Mouse (Mus musculus): Measurements from ENCODE around the gene Olfr1410. TPM values are rescaled to one million over a fixed set of nuclear protein-coding genes. Genes with fewer than 3 reads are reported as not detected.

The Olfr1410 gene
- total RNA-seq, 1 experiment from 2014 or later: not detected

- ATAC-seq (ENCODE audit: extremely low read depth, insufficient number of reproducible peaks, low FRiP score, poor library complexity, severe bottlenecking): no peak
These were observed 32.1 kb downstream of the Olfr1410 start for GRCm38 (mm10) chr1:92637501-92638172.

DNA sequence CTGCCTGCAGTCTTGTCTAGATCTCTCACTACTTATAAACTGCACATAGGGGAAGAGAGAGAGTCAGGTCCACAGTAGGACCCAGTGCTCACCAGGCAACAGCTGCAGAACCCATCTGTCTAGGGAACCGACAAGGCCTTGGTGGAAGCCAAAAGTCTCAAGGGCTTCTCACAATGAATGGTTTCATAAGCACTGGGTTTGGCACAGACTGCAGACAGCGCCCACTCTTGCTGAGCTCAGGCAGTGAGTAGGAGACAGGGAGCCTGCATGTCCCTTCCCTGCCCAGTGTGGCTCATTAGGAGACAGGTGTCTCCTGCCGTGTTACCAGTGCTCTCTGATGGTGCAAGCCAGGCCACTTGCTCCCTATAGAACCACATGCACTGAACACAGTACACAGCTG, 32.6 kb downstream of the Olfr1410 start:
- ATAC-seq (ENCODE audit: extremely low read depth, insufficient number of reproducible peaks, low FRiP score, poor library complexity, severe bottlenecking): no peak

- no peak for ATAC-seq (ENCODE audit: extremely low read depth, insufficient number of reproducible peaks, low FRiP score, poor library complexity, severe bottlenecking)
These were observed 33.2 kb downstream of the Olfr1410 start for GRCm38 (mm10) chr1:92638736-92639135.

DNA sequence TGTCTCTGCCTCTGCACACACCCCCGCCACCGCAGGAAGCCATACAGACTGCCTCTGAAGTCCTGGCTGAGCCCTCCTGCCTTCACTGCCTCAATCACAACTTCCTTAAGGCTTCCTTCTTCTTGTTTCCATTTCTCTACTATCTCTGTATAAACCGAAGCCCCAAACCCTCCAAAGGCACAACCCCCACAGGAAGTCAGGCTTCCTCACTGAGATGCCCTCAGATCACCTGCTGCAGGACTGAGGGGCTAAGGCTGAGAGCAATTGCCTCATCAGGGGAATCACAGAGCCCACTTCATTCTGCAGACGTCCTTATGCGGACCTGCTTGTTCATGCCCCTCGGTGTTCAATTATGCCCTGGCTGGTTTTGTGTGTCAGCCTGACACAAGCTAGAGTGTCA, 34.8 kb downstream of the Olfr1410 start:
- ATAC-seq (ENCODE audit: extremely low read depth, insufficient number of reproducible peaks, low FRiP score, poor library complexity, severe bottlenecking): no peak

DNA sequence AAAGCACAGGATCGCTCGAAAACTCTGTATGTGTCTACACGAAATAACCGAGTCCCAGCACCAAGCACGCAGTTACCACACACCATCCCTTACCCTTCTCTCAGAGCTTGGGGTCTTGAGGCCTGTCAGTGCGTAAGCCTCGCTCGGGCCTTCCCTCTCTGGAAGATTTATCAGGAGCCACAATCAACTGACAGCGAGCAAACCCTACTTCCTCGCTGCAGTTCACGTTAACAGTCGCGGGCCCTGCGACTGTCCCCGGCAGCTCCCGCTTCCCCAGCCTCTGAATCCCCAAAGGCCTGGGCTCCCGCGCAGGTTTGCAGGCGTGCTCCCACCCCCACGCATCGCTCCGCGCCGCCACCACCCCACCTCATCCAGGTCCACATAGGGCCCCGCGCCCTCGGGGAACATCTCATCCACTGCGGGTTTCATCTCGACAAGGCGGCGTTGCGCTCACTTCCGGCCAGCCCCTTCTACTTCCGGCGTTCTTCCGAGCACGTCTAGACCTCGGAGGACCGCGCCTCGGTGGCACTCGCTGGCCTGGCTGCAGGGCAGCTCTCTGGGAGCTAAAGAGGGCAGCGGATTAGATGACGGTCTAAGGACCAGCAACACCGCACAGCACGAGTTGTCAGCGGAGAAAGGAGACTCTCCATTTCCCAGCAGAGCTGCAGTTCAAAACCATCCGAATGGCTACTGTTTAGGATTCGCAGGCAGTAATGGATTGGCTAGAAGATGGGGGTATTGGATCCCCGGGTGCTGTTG, 36.1 kb downstream of the Olfr1410 start, which contains the start of gene Cops9:
Gene Cops9, minus strand, starts transcription at position 472 of the 759 bp plus-strand sequence.
- ATAC-seq (ENCODE audit: extremely low read depth, insufficient number of reproducible peaks, low FRiP score, poor library complexity, severe bottlenecking): peak; percentile 88

GRCm38 (mm10) chr1:92643691-92644090, 38.1 kb downstream of the Olfr1410 start:
- no peak for ATAC-seq (ENCODE audit: extremely low read depth, insufficient number of reproducible peaks, low FRiP score, poor library complexity, severe bottlenecking)

GRCm38 (mm10) chr1:92644916-92645315, 39.3 kb downstream of the Olfr1410 start:
- ATAC-seq (ENCODE audit: extremely low read depth, insufficient number of reproducible peaks, low FRiP score, poor library complexity, severe bottlenecking): no peak

GRCm38 (mm10) chr1:92646111-92646510, 40.5 kb downstream of the Olfr1410 start:
- ATAC-seq (ENCODE audit: extremely low read depth, insufficient number of reproducible peaks, low FRiP score, poor library complexity, severe bottlenecking): no peak

DNA sequence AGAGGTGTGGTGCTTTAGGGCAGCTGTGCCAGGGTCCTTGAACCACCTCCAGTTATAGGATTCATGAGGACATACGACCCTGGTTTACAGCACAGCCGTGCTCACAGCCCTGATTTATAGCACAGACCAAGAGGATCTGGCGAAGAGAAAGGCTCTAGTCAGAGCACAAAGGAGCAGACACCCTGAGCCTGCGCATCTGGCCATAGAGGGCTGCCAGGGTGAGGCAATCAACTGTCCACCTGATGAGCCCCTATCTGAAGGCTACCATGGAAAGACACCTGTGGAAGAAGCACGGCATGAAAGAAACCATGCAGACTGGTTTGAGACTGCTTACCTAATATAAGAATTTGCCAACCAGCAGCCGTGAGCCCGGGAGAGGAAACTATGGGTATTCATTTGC, 41.0 kb downstream of the Olfr1410 start:
- ATAC-seq (ENCODE audit: extremely low read depth, insufficient number of reproducible peaks, low FRiP score, poor library complexity, severe bottlenecking): no peak

- ATAC-seq (ENCODE audit: extremely low read depth, insufficient number of reproducible peaks, low FRiP score, poor library complexity, severe bottlenecking): no peak
These were observed 41.4 kb downstream of the Olfr1410 start for GRCm38 (mm10) chr1:92647026-92647425.

DNA sequence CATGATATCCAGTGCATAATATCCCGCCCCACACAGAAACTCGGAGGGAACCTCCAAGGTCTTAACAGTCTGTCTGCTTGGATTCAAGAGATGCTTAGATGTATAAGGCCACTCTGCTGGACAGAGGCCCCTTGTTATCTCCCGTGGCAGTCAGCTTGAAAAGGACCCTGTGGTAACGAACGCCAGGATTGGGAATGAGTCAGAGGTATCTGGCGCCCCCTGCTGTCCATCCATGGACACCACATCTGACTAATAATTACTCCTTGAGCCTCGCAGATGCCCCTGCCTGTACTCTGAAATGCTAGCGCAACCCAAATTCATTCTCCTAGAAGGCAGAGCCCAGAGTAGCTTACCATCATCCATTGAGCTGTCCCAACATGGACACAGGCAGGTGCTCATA, 42.2 kb downstream of the Olfr1410 start:
- peak; percentile 56 for ATAC-seq (ENCODE audit: extremely low read depth, insufficient number of reproducible peaks, low FRiP score, poor library complexity, severe bottlenecking)

DNA sequence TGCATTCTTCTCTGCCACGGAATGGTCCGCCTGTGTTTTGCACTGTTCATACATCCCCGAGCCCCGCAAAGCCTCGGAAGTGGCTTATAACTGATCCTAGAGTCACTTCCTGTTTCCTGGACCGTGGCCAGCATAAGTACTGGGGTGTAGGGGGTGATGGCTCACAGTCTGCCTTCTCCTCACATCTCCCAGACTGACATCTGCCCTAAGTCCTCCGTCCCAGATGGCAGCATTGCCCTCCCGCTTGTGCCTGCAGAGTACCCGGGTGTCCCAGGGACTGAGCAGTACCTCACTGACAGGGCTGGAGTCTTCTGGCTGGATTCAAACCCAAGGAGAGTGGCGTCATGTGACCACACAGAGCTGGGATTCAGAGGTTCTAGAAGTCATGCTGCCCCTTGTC, 42.6 kb downstream of the Olfr1410 start:
- no peak for ATAC-seq (ENCODE audit: extremely low read depth, insufficient number of reproducible peaks, low FRiP score, poor library complexity, severe bottlenecking)

- peak; percentile 45 for ATAC-seq (ENCODE audit: extremely low read depth, insufficient number of reproducible peaks, low FRiP score, poor library complexity, severe bottlenecking)
These were observed 43.1 kb downstream of the Olfr1410 start, which contains the start of gene Otos for GRCm38 (mm10) chr1:92648673-92649072. Gene Otos (minus strand): TSS chr1:92648841.

GRCm38 (mm10) chr1:92651467-92651866, 45.9 kb downstream of the Olfr1410 start:
- ATAC-seq (ENCODE audit: extremely low read depth, insufficient number of reproducible peaks, low FRiP score, poor library complexity, severe bottlenecking): no peak

DNA sequence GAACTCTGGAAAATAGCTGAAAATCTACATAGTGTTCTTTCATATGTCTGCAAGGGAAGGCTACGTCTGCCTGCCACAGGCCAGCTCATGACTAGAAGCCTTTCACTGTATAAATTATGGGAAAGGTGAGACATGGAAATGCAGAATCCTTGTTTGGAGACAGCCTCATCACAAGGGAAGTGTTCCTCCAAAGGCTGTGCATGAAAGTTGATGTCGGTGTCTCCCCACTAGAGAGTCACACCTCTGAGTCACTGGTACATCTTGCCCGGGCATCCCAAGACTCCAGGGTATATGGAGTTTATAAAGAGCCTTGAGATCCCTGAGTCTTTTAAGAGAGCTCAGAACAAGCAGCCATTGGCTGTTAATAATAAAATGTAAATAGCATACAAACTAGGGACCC, 47.6 kb downstream of the Olfr1410 start:
- ATAC-seq (ENCODE audit: extremely low read depth, insufficient number of reproducible peaks, low FRiP score, poor library complexity, severe bottlenecking): no peak

- no peak for ATAC-seq (ENCODE audit: extremely low read depth, insufficient number of reproducible peaks, low FRiP score, poor library complexity, severe bottlenecking)
These were observed 49.1 kb downstream of the Olfr1410 start for GRCm38 (mm10) chr1:92654676-92655075.

GRCm38 (mm10) chr1:92657025-92657820, 51.6 kb downstream of the Olfr1410 start:
- no peak for ATAC-seq (ENCODE audit: extremely low read depth, insufficient number of reproducible peaks, low FRiP score, poor library complexity, severe bottlenecking)

- ATAC-seq (ENCODE audit: extremely low read depth, insufficient number of reproducible peaks, low FRiP score, poor library complexity, severe bottlenecking): no peak
These were observed 53.8 kb downstream of the Olfr1410 start for GRCm38 (mm10) chr1:92659392-92659791.
